Mouse (Mus musculus) gastrocnemius, postnatal 4 days (tissue): ENCODE measurements at regions not wholly inside any gene's neighbourhood (a gene's known extent, or its start where the extent isn't known, plus 50 kb on each side); places are given as distances from the start of the nearest gene placed in this dataset.
A peak's percentile ranks its signal among the peaks of the same experiment; 100 is the strongest.

Experiments used
- DNase-seq, 2 experiments: peaks; one replicate each; pipeline ENCODE4 v3.0.0; 2021 to 2022; ENCODE audit warnings: low spot score in 2 of 2, mixed read lengths in 2 of 2

GRCm38 (mm10) chr2:123267036-123267435, 502.0 kb downstream of the Sqor start:
- DNase-seq = no peak

- no peak for DNase-seq
Measured at GRCm38 (mm10) chr2:123274866-123275735, 510.1 kb downstream of the Sqor start.

DNA sequence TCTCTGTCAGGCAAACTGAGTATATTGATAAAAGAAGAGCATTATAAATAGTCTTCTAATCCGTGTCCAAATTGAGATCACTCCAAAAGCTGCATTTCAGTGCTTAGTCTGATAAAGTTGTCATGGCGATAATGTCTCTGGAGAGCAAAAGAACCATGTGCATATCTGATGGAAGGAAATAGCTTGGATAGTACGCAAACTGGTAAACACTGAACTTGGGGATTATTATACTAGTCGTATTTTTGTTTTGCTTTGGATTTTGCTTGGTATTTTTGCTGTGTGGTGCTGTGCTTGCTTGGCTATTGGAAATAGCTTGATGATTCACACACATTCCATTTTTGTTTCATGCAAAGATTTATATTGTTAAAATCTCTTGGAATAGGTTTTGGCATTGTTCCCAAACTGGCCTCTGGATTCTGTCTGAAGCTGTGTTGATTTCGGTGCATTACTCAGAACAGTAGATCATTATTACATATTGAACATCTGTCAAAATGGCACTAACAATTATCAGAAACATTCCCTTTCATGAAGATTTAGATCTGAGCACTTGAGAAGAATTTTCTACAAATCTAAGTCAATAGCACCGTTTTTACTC, 510.8 kb downstream of the Sqor start:
- DNase-seq = no peak

DNA sequence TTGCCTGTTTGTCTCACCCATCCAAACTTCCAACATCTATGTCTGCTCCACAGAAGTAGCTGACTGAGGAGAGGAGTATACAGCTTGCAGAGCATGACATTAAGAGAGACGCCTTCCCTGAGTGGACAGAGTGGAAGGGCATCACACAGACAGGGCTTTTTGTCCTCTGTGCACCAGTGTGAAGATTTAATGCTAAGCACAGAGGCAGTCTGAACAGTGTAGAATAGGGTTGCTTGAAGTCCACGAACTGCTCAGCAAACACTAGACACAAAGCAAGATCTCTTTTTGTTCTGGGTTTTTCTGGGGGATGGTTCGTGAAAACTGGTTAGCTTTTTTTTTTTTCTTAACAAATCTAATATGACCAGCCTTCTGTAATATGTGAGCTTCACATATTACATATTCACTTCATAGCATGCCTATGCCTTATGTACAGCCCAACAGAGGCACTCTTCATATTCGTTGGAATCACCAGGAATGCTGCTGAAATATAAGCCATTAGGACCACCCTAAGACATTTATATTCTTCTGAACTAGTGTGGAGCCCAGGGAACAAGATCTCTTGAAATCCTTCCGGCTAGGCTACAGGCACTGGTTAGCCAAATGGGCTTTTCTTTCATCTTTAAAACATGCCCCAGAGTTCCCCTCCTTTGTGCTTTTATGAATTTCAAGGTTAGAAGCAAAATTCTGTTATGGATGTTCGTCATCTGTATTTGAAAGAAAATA, 546.7 kb downstream of the Sqor start:
- no peak for DNase-seq

GRCm38 (mm10) chr2:123312277-123312617, 547.2 kb downstream of the Sqor start:
- DNase-seq = peak; percentile 43 to 61

DNA sequence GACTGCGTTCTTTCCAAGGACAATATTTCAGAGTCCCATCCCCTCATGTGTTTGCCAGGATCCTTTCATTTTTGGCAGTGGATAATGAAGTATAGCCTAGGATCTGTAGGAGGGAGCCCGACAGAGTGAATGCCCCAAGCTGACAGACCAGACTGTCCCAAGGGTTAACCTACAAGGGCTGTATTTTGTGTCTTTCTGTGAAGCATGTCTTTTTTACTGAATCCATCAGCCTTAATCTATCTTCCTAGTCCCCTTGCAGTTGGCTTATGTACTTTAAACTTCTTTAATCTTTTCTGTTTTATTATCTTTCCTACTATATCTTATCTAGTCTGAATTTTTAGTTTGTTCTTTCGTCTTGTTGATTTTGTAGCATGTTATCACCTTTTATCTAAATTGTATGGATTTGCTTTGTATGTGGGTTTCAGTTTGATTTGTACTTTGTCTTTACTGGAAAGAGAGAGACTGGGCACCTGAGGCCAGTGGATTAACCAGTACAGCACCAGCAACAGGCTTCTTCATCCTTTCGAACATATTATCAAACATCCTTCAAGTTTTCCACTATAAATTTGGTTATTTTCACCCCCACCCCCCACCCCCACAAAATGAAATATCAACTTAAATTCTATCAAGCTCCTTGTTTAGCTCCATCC, 555.5 kb downstream of the Sqor start:
- no peak for DNase-seq

- no peak for DNase-seq
Measured at GRCm38 (mm10) chr2:123323769-123324168, 558.7 kb downstream of the Sqor start.

- no peak for DNase-seq
Measured at GRCm38 (mm10) chr2:123324896-123325295, 559.9 kb downstream of the Sqor start.

GRCm38 (mm10) chr2:123349625-123350346, 584.7 kb downstream of the Sqor start:
- no peak for DNase-seq

- DNase-seq = no peak
Measured at GRCm38 (mm10) chr2:123364204-123364603, 599.2 kb downstream of the Sqor start.

GRCm38 (mm10) chr2:123366571-123366970, 601.5 kb downstream of the Sqor start:
- DNase-seq = no peak

- peak in 1 of 2 experiments; percentile 11 for DNase-seq
Measured at GRCm38 (mm10) chr2:123385622-123386418, 620.8 kb downstream of the Sqor start.

DNA sequence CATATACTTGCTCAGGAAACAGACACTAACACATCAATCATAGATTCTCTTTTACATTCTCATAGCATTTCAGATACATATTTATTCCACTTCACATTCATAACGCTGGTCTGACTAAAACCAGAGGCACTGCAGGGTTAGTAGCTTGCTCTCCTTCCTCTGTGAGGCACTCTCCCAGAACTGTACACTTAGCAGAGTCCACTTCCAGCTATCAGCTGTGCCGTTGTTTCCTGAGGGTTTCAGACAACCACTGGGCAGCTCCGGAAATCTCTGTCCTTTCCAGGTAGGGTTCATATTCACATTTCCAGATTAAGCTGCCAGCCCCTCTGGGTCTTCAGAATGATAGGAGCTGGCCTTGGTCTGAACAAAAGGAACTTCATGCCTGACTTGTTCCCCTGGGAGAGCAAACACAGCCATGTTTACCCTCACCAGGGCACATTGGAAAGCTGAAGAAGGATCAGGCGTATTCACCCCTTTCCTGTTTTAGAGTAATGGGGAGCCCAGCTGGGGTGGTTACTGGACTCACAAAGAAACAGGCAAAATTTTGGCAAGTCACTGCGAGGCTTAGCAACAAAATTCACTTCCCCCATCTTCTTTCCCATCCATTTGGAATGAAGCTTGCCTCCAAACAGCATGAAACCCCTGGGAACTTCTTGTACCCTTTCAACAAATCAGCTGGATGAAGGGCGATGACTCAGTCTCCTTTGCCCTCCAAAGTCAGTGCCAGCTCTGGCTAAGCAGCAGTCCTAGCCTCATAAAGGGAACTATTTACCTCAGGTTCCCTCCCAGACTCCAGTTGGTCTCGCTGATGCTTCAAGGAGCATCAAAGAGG, 622.0 kb downstream of the Sqor start:
- DNase-seq = no peak

GRCm38 (mm10) chr2:123390981-123391380, 625.9 kb downstream of the Sqor start:
- DNase-seq = no peak

DNA sequence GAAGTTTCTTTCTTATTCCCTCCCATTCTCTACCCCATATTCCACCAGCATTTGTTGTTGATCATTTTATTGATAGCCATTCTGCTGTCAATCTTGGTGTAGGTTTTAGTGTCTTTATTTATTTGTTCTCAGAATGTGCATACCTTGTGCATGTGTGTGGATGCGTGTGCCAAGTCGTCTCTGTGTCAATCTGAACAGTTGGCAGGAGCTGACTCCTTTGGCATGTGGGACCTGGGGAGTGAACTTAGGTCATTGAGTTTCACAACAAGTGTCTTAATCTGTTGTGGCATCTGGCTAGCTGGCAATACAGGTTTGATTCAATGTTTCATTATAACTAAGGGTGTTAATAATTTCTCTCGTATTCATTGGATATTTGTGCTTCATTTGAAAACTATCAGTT, 629.3 kb downstream of the Sqor start:
- no peak for DNase-seq

DNA sequence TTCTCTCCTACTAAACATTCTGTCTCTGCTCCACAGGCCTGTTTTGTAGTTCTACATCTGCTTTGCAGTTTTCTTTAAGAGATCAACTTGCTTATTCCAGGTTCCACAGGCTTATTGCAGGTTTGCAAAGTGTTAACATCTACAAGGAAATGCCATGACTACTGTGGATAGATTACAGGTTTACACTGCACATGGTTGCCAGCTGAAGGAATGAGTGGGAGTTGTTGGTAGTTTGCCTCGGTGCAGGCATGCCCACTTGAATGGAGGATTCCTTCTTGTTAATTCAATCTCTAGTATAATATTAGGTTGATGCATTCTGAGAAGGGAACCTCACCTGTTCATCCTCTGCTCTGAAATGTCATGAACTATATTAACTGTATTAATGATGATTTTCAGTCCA, 632.5 kb downstream of the Sqor start:
- no peak for DNase-seq

DNA sequence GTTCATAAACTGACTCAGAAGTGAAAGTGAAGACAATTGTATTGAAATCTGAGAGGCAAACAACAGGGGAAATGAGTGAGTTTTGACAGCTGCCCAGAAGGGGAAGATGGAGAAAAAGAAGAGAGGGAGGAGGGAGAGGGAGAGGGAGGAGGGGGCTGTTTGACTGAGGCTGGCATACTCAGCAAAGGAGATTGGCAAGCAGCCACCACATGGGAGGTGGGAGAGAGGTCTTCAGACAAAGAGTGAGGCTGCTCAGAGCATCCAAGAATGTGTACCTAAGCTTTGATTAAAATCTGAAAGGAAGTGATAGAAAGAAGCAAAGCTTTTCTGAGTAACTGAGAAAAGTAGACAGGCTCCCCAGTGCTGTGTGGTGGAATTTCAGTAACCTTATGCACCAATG, 636.0 kb downstream of the Sqor start:
- DNase-seq = no peak

- no peak for DNase-seq
Measured at GRCm38 (mm10) chr2:123409075-123409474, 644.0 kb downstream of the Sqor start.

DNA sequence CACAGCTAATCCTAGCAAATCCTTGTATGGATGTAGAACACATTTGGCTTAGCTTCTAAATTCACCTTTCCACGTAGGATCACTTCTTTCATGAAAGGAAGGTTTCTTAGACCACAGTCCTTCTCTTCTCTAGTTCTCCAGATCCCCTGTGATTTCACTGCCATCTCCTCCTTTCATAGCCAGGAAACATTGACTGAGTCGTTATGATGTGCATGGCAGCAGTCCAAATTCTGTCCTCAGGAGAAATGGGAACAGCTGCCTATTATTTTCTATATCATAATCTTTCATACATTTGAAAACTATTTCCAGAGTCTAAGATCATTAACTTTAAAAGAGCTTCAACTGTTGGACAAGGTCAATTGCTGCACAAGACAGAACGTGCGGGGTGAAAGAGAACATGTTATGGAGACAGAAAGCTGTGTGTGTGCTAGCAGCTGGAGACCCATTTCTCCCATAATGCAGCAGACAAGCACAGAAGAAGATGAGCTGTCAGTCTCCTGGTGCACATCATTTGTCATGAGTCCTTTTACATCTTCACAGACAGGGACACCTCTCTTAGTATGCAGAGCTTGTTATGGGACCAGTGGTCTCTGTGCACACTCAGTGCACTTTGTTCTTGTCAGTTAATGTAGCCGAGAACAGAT, 631.6 kb upstream of the Sema6d start:
- no peak for DNase-seq
